Mouse (Mus musculus) monocyte, adult 5-6 weeks (primary cell): ENCODE results near the gene Cuedc1. TPM values are rescaled to one million over a fixed set of nuclear protein-coding genes. Genes with fewer than 3 reads are reported as not detected.

ENCODE experiments used
- ATAC-seq: fragments of 153-309, 156-312 bp; replicated peaks from 2 replicates; pipeline ENCODE4 v1.8.0; 2017; ENCODE audit warnings: mild to moderate bottlenecking; ENCODE audit not compliant: low TSS enrichment, insufficient number of reproducible peaks, severe bottlenecking, poor library complexity, low FRiP score
- total RNA-seq: library from RNA; stranded (forward); fragments of 200-1000, 200-491, 200-594 nt; gene quantifications from 3 replicates; pipeline ENCODE4 v1.2.3, GENCODE M21; 2017

The Cuedc1 gene
- total RNA-seq = 5.8 to 24.0 TPM (median 11.9 TPM) in 3 replicates

- no peak for ATAC-seq
These were observed at the start of gene Cuedc1 for GRCm38 (mm10) chr11:88098021-88098729. Cuedc1 (plus strand) TSS chr11:88098058.

DNA sequence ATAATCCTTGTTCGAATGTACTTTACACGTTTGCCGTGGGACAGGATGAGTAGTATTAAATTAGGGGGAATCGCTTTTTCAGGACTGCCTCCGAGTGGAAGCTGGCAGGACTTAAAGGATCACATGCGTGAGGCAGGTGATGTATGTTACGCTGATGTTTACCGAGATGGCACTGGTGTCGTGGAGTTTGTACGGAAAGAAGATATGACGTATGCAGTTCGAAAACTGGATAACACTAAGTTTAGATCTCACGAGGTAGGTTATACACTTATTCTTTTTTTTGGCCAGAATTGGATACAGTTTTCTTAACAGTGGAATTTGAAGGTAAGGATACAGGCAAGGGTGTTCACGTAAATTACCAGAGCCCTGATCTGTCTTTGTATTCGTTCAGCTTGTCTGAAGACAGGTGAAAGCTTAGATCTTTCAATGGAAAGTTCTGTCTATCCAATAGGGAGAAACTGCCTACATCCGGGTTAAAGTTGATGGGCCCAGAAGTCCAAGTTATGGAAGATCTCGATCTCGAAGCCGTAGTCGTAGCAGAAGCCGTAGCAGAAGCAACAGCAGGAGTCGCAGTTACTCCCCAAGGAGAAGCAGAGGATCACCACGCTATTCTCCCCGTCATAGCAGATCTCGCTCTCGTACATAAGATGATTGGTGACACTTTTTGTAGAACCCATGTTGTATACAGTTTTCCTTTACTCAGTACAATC lies 48.7 kb upstream of the Cuedc1 start:
- no peak for ATAC-seq

DNA sequence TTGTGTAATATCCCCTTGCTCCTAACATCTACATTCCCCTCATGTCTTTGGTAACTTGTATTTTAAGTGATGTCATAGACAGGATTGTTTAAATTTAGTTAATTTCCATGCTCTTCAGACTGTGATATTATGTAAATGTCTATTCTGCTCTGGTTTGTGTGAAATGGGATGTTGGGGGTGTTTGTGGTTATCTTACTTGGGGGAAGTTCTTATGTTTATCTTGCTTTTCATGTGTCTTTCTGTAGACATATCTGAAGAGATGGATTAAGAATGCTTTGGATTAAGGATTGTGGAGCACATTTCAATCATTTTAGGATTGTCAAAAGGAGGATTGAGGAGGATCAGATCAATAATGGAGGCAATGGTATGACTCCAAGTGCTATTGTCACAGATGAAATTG lies 48.1 kb upstream of the Cuedc1 start:
- ATAC-seq = no peak

GRCm38 (mm10) chr11:88052638-88053037 lies 45.2 kb upstream of the Cuedc1 start:
- ATAC-seq = no peak

DNA sequence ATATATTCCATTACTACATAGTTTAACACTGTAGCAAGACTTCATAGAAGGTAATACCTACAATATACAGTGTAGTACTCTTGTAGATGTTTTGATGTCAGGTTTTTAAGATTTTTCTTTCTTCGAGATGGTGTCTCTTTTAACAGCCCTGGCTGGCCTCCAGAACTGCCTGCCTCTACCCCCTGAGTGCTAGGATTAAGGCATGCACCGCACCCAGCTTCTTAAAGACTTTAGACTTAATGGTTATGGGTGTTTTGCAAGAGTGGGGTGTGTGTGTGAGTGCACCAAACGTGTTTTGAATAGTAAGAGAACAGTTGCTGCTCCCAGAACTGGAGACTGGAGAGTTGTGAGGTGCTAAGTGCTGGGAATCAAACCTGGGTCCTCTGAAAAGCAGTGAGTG lies 44.0 kb upstream of the Cuedc1 start:
- no peak for ATAC-seq

- 0 out of 2 replicates have a peak, but pooled peaks have one; percentile 18 for ATAC-seq
These were observed 43.3 kb upstream of the Cuedc1 start for GRCm38 (mm10) chr11:88054589-88054988.

GRCm38 (mm10) chr11:88055777-88056176 lies 42.1 kb upstream of the Cuedc1 start:
- ATAC-seq = no peak

DNA sequence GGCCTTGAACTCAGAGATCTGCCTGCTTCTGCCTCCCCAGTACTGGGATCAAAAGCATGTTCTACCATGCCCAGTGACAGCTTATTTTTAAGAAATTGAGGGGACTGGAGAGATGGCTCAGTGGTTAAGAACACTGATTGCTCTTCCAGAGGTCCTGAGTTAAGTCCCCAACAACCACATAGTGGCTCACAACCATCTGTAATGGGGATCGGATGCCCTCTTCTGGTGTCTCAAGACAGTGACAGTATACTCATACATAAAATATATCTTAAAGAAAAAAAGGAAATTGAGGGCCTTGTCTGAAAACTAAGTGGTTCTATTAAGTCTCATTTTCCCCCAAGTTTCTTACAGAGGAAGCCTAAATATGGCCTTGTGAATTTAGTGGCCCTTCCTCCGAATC lies 40.1 kb upstream of the Cuedc1 start:
- ATAC-seq = no peak

DNA sequence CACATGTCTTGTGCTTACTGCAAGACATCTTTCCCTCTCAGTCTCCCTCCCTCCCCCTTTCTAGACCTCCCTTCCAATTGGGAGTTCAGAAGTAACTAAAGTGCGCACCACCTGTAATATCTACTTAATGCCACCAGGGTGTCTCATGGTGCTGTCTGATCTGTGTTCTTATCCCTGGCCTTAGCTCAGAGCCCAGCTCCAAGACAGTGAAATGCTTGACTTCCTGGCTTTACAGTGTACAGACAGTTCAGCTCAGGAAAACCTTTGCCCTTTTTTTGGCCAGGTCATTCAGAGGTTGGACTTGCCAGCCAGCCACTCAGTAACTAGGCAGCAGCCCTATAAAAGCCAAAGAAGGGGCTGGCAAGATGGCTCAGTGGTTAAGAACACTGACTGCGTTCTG lies 38.7 kb upstream of the Cuedc1 start:
- peak; percentile 95 for ATAC-seq

- ATAC-seq = no peak
These were observed 35.8 kb upstream of the Cuedc1 start for GRCm38 (mm10) chr11:88061892-88062625.

DNA sequence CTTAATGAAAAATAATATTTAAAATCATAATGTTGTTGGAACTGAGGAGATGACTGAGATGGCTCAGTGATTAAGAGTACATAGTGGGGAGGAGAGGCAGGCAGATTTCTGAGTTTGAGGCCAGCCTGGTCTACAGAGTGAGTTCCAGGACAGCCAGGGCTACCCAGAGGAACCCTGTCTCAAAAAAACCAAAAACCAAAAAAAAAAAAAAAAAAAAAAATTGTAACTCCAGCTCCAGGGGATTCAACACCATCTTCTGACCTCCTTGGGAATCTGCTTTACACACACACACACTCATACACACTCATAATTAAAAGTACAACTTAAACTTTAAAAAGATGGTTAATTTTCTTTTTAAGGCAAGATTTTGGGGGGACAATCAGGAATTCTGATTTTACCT lies 32.1 kb upstream of the Cuedc1 start:
- ATAC-seq = no peak

DNA sequence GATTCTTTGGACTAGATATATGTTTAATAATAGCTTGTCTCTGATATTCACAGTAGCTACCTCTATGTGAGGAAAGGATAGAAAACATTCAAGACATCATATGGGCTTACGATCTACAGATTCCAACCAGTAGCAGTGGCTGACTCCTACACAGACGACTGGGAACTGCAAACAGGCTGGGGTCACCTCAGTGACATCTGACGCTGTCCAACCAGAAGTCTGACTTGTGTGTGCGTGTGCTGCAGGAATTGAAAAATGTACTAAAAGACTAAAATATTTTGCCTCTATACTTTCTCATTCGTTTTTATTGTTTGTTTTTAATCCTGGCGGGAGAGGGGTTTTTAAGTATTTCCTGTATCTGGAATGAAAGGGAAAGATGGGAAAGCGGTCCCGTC lies 30.7 kb upstream of the Cuedc1 start:
- no peak for ATAC-seq

GRCm38 (mm10) chr11:88067586-88068410 lies 30.1 kb upstream of the Cuedc1 start, which contains the start of gene Vezf1:
Vezf1 (plus strand) TSS chr11:88068279.
- ATAC-seq = peak; percentile 79

DNA sequence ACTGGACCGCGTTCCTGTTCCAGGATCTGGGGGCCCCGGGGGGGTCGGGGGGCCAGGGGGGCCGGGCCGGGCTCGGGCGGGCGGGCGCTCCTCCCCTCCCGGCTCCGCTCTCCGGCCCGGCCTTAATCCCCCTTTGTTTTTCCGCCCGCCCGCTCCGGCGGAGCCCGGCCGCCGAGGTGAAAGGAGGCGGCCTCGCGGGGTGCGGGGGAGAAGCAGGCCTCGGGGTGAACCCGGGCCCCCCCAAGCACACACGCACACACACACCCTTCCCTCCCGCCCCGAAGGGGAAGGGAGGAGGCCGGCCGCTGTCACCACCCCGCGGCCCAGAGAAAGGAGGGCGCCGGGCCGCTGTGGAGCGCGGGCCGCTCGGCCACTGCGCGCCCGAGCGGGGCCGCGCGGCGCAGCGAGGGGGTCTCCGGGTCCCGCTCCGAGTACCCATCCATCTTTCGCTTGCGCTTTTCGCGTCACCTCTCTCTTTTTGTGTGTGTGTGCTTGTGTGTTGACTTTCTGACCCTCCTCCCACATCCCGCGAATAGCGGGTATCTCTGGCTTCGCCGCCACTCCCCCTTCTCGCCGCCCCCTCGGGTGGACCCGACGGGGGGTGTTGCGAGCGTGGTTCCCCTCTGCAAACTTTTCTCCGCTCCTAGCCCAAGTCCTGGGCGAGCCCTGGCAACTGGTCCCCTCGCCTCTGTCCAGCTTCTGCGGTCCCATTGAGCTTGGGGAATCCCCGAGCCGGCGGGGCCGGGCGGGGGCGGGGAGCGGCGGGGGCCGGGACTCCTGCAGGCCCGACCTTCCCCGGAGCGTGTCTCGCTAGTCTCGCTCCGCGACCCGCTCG lies 29.2 kb upstream of the Cuedc1 start:
- ATAC-seq = peak; percentile 29

DNA sequence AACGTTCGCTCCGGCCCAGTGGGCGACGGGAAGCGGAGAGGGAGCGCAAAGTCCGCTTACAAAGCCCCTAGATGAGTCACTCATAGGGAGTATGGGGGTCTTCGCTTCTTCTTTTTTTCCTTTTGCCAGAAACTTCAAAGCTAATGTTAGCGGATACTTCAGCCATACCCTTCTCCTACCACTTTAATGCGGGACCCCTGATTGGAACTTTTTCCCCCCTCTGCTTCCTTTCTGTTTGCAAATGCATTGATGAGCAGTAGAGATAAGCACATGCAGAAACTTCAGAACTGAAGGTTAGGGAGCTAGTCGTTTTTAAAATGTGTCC lies 28.6 kb upstream of the Cuedc1 start:
- ATAC-seq = no peak

DNA sequence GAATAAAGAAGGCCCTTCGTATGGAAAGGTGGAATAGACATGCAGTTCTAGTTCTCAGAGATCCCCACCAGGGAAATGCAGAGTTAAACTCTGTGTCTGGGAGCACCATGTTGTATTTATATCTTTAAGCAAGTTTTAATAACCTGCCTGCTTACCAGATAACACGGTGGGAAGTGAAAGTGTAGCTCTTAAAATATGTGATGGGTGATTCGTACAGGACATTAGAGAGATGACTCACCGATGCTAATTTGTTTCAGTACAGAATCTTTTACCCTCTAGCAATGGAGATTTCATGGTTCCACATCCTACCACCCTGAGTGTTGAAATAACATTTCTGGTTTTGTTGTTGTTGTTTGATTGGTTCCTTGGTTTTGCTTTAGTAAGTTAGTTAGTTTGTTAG lies 27.5 kb upstream of the Cuedc1 start:
- ATAC-seq = peak; percentile 61

DNA sequence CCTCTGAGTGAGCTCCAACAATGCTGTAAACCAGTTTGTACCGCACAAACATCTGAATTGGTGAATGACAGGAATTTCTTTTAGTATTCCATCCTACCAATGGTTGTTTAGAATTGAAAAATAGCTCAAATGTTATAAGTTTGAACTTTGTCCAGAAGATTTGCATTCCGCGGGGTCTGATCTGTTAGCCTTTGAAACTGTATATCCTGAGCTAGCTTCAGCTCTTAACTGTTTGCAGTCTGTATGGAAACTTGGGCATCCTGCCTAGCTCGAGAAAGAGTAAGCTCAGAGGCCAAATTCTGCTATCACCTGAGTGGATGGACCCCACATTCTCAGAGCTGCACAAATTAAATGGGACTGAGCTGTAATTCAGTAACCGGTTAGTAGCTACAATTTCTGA lies 26.7 kb upstream of the Cuedc1 start:
- no peak for ATAC-seq

DNA sequence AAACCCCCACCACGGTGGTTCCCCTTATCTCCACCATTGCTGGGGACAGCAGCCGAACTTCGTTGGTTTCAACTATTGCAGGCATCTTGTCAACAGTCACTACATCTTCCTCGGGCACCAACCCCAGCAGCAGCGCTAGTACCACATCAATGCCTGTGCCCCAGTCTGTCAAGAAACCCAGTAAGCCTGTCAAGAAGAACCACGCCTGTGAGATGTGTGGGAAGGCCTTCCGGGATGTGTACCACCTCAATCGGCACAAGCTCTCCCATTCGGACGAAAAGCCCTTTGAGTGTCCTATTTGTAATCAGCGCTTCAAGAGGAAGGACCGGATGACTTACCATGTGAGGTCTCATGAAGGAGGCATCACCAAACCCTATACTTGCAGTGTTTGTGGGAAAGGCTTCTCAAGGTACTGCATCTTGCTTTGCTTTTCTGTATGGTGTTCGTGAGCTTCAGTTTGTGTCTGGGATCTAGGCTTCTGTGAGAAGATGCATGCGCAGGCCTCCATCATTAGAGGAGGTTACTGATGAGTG lies 24.4 kb upstream of the Cuedc1 start:
- no peak for ATAC-seq
